Mouse (Mus musculus) small intestine, adult 2 months (tissue): ENCODE measurements at regions not wholly inside any gene's neighbourhood (a gene's known extent, or its start where the extent isn't known, plus 50 kb on each side); places are given as distances from the start of the nearest gene placed in this dataset.

Experiments
- H3K27ac ChIP-seq: fragments of 200-500 bp; 2 replicates; pipeline ENCODE4 v1.5.1; 2012; ENCODE audit warnings: low read depth, low read length, control low read depth, inconsistent platforms; ENCODE audit not compliant: insufficient read depth
- H3K27me3 ChIP-seq: fragments of 200-500 bp; 2 replicates; pipeline ENCODE4 v1.6.1; 2012; ENCODE audit warnings: mild to moderate bottlenecking, moderate library complexity, low read length, inconsistent platforms; ENCODE audit not compliant: control insufficient read depth, insufficient read depth
- H3K36me3 ChIP-seq: fragments of 200-500 bp; 2 replicates; pipeline ENCODE4 v1.6.1; 2012; ENCODE audit warnings: mild to moderate bottlenecking, low read length, control low read depth, inconsistent platforms; ENCODE audit not compliant: control insufficient read depth, insufficient read depth
- H3K4me1 ChIP-seq: fragments of 200-500 bp; 2 replicates; pipeline ENCODE4 v1.6.1; 2012; ENCODE audit warnings: low read length, inconsistent platforms, mixed read lengths; ENCODE audit not compliant: control insufficient read depth, insufficient read depth, insufficient read length
- H3K4me3 ChIP-seq: fragments of 200-500 bp; 2 replicates; pipeline ENCODE4 v1.5.1; 2012; ENCODE audit warnings: low read depth, mild to moderate bottlenecking, control low read depth, inconsistent platforms, low read length, moderate library complexity
- CTCF ChIP-seq: fragments of 200-500 bp; IDR thresholded peaks from 2 replicates; pipeline ENCODE4 v1.5.1; 2012; ENCODE audit warnings: low read depth, mild to moderate bottlenecking, control low read depth, inconsistent platforms, low read length, moderate library complexity, mixed read lengths; ENCODE audit not compliant: insufficient replicate concordance, insufficient read length; ENCODE audit errors: extremely low read depth
- POLR2A ChIP-seq: fragments of 200-500 bp; IDR thresholded peaks from 2 replicates; pipeline ENCODE4 v1.6.1; 2012; ENCODE audit warnings: low read depth, mild to moderate bottlenecking, control low read depth, inconsistent platforms, low read length, moderate library complexity
- WGBS: fragments of 180-500 bp; shearing (Covaris S2); methylation state at CpG from one replicate; pipeline ENCODE4 v1.1.7; 2018; 5-methylcytosine and 5-hydroxymethylcytosine counted together

GRCm38 (mm10) chr15:93910981-93911431, 315.3 kb upstream of the Prickle1 start:
- no peak overlapping the region for H3K4me3 ChIP-seq
- H3K4me1 ChIP-seq, result no peaks in the 10 kb centered on the region
- 41% methylated on average over 11 of the region's 11 CpGs for WGBS
- no peaks in the 10 kb centered on the region for H3K27me3 ChIP-seq
- no peaks in the 10 kb centered on the region for H3K36me3 ChIP-seq
- TF ChIP-seq CTCF (no peak), POLR2A (no peak)
- no peak overlapping the region for H3K27ac ChIP-seq

DNA sequence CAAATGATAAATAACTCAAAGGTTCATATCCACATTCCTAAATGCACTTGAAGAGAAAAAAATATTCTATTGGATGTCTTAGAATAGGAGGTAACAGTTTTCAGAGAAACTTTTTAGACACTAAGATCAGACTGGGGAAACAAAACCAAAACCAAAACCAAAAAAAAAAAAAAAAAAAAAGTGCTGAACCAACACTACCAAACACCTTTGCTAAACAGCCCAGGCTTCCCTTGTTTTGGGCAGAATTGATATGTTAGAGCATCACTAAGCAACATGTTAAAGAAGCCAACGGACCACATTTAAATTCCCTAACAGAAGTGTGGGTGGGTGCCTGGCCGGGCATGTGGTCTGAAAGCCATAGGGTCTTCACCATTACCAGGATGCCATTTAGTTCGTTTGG, 314.5 kb upstream of the Prickle1 start:
- Histone ChIP-seq H3K36me3 (no peaks in the 10 kb centered on the region), H3K27ac (no peak overlapping the region), H3K4me1 (no peaks in the 10 kb centered on the region), H3K27me3 (no peaks in the 10 kb centered on the region), H3K4me3 (no peak overlapping the region)
- TF ChIP-seq POLR2A (no peak), CTCF (no peak)
- WGBS, result 76% methylated on average over 3 of the region's 3 CpGs

- WGBS, result 76% methylated on average over 18 of the region's 18 CpGs
These were observed 308.2 kb upstream of the Prickle1 start for GRCm38 (mm10) chr15:93903671-93904603.

GRCm38 (mm10) chr15:93882826-93883225, 287.1 kb upstream of the Prickle1 start:
- TF ChIP-seq POLR2A, result no peak
- TF ChIP-seq CTCF, result no peak
- no peaks in the 10 kb centered on the region for H3K4me1 ChIP-seq
- no peaks in the 10 kb centered on the region for H3K36me3 ChIP-seq
- no peak overlapping the region for H3K27ac ChIP-seq
- H3K4me3 ChIP-seq, result no peak overlapping the region
- 64% methylated on average over 8 of the region's 8 CpGs for WGBS
- no peaks in the 10 kb centered on the region for H3K27me3 ChIP-seq

More at GRCm38 (mm10) chr15:93903671-93904603, 308.2 kb upstream of the Prickle1 start:
- Histone ChIP-seq H3K27ac (no peak overlapping the region), H3K27me3 (no peaks in the 10 kb centered on the region), H3K4me3 (no peak overlapping the region), H3K36me3 (no peaks in the 10 kb centered on the region), H3K4me1 (no peaks in the 10 kb centered on the region)
- TF ChIP-seq CTCF (no peak), POLR2A (no peak)

GRCm38 (mm10) chr15:93881276-93881675, 285.6 kb upstream of the Prickle1 start:
- TF ChIP-seq POLR2A, result no peak
- TF ChIP-seq CTCF, result no peak
- Histone ChIP-seq H3K4me1 (no peaks in the 10 kb centered on the region), H3K27ac (no peak overlapping the region), H3K27me3 (no peaks in the 10 kb centered on the region), H3K4me3 (no peak overlapping the region), H3K36me3 (no peaks in the 10 kb centered on the region)

- Histone ChIP-seq H3K4me3 (no peak overlapping the region), H3K27ac (no peak overlapping the region), H3K27me3 (no peaks in the 10 kb centered on the region), H3K36me3 (no peaks in the 10 kb centered on the region), H3K4me1 (no peaks in the 10 kb centered on the region)
- 85% methylated on average over 8 of the region's 8 CpGs for WGBS
- TF ChIP-seq POLR2A, result no peak
- no peak for TF ChIP-seq CTCF
These were observed 284.6 kb upstream of the Prickle1 start for GRCm38 (mm10) chr15:93880302-93880701.

- H3K27me3 ChIP-seq, result no peaks in the 10 kb centered on the region
- no peak overlapping the region for H3K4me3 ChIP-seq
- H3K4me1 ChIP-seq, result no peaks in the 10 kb centered on the region
- TF ChIP-seq CTCF (no peak), POLR2A (no peak)
- H3K27ac ChIP-seq, result no peak overlapping the region
- no peaks in the 10 kb centered on the region for H3K36me3 ChIP-seq
- 75% methylated on average over 3 of the region's 3 CpGs for WGBS
These were observed 283.3 kb upstream of the Prickle1 start for GRCm38 (mm10) chr15:93879006-93879405.

GRCm38 (mm10) chr15:93876335-93876734, 280.6 kb upstream of the Prickle1 start:
- H3K27ac ChIP-seq, result no peak overlapping the region
- 91% methylated on average over 10 of the region's 10 CpGs for WGBS

More at GRCm38 (mm10) chr15:93876335-93876734, 280.6 kb upstream of the Prickle1 start:
- no peak overlapping the region for H3K4me3 ChIP-seq
- no peaks in the 10 kb centered on the region for H3K4me1 ChIP-seq
- TF ChIP-seq POLR2A (no peak), CTCF (no peak)
- H3K36me3 ChIP-seq, result no peaks in the 10 kb centered on the region
- no peaks in the 10 kb centered on the region for H3K27me3 ChIP-seq
